Mouse (Mus musculus) embryonic facial prominence, embryonic 15.5 days (tissue): ENCODE results near the gene Apc2. TPM values are rescaled to one million over a fixed set of nuclear protein-coding genes. Genes with fewer than 3 reads are reported as not detected.

Experiments used
- ATAC-seq: fragments of 200-750 bp; cut with Nextera tagmentation; 2 replicates; pipeline ENCODE4 v1.8.0; 2017; ENCODE audit warnings: low read depth, moderate TSS enrichment; ENCODE audit not compliant: insufficient number of reproducible peaks, low FRiP score, low TSS enrichment
- H3K27ac ChIP-seq: fragments of 300-500 bp; sonication (generic); replicated peaks from 2 replicates; pipeline ENCODE4 v1.5.1; 2015; ENCODE audit warnings: mild to moderate bottlenecking, inconsistent platforms
- H3K27me3 ChIP-seq: fragments of 300-500 bp; sonication (generic); 2 replicates; pipeline ENCODE4 v1.6.1; 2015; ENCODE audit warnings: inconsistent platforms
- H3K36me3 ChIP-seq: fragments of 300-500 bp; sonication (generic); 2 replicates; pipeline ENCODE4 v1.6.1; 2015; ENCODE audit warnings: mild to moderate bottlenecking, inconsistent platforms
- H3K4me1 ChIP-seq: fragments of 300-500 bp; sonication (generic); 2 replicates; pipeline ENCODE4 v1.6.1; 2015; ENCODE audit warnings: inconsistent platforms
- H3K4me2 ChIP-seq: fragments of 300-500 bp; sonication (generic); replicated peaks from 2 replicates; pipeline ENCODE4 v1.6.1; 2015; ENCODE audit warnings: mild to moderate bottlenecking, inconsistent platforms
- H3K4me3 ChIP-seq: fragments of 300-500 bp; sonication (generic); replicated peaks from 2 replicates; pipeline ENCODE4 v1.5.1; 2015; ENCODE audit warnings: mild to moderate bottlenecking, inconsistent platforms
- H3K9ac ChIP-seq: fragments of 300-500 bp; sonication (generic); 2 replicates; pipeline ENCODE4 v1.6.1; 2015; ENCODE audit warnings: inconsistent platforms
- H3K9me3 ChIP-seq: fragments of 300-500 bp; sonication (generic); replicated peaks from 2 replicates; pipeline ENCODE4 v1.6.1; 2016; ENCODE audit warnings: inconsistent platforms
- WGBS: fragments of 180-500 bp; shearing (Covaris S2); methylation state at CpG from one replicate; pipeline ENCODE4 v1.1.7; 2015; 5-methylcytosine and 5-hydroxymethylcytosine counted together
- polyA plus RNA-seq: library from polyadenylated mRNA; unstranded; fragments of >200 nt; fragmentation: Nextera tagmentation; extraction: Ambion mirVana; gene quantifications from 2 replicates; pipeline ENCODE4 v1.2.1, GENCODE M21; 2015

Apc2 gene
- polyA plus RNA-seq, 1 experiment from 2014 or later, result 5.4 TPM

DNA sequence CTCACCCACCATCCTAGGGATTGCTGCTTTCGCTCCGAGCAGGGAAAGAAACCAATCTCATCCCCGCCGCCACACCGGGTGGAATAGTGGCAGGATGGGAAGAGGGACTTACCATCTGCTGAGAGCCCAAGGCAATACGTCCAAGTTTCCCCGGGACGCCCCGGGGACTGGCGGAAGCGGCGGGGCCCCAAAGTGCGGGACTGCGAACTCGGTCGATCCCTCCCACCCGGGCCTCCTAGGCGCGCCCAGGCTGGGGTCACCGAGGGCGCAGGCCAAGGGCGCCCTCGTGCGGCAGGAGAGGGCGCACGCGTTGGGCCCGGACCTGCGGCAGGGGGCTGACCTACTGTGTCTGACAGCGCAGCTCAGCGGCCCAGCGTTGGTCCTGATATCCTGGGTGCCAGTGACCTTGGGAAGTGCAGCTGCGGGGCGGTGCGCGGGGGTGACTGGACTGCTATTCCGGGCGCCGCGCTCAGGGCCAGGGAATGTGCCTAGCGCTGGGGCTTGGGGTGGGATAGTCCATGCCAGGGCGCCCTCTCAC lies 52.5 kb downstream of the Apc2 start, which contains the start of gene Adamtsl5:
Gene Adamtsl5, minus strand, starts transcription at position 169 of the 538 bp plus-strand sequence.
- Histone ChIP-seq H3K9me3 (no peaks in the 10 kb centered on the region), H3K4me3 (peak within 1 kb of the TSS; percentile 39), H3K36me3 (no peaks in the 10 kb centered on the region), H3K9ac (peak within 1 kb of the TSS; percentile 28; the same call in 1 of the 2 replicates), H3K27ac (no peak within 1 kb of the TSS), H3K4me1 (peaks cover 50% of the 10 kb centered on the region), H3K27me3 (peaks cover 91% of the 10 kb centered on the region), H3K4me2 (peak within 1 kb of the TSS; percentile 61)
- peak; percentile 47; the same call in 1 of the 2 replicates for ATAC-seq
- 3% methylated on average over 40 of the region's 42 CpGs for WGBS

DNA sequence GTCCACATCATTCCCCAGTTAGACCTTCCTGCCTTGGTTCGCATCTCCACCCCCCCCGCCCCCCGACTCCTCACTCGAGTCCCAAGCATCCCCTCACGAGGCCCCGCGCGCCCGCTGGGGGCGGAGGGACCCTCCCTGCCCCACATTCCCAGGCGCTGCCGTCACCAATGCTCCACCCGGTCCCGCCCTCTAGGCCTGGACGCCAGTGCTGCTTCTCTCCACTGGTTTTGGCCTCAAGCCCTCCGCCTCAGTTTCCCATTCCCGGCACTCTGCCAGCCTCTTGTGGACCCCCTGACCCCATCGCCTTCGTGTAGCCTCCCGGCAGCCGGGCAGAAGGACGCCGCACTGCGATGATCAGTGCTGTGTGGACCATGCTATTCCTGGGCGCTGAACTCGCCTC lies 53.2 kb downstream of the Apc2 start:
- H3K4me2 ChIP-seq, result peak overlapping the region; percentile 61
- H3K9ac ChIP-seq, result 0 out of 2 replicates have a peak overlapping the region, but pooled peaks have one; percentile 28
- 0 out of 2 replicates have a peak, but pooled peaks have one; percentile 11 for ATAC-seq
- WGBS, result 15% methylated on average over 26 of the region's 26 CpGs
- no peak overlapping the region for H3K27ac ChIP-seq
- H3K27me3 ChIP-seq, result peaks cover 87% of the 10 kb centered on the region
- peak overlapping the region; percentile 39 for H3K4me3 ChIP-seq
- H3K9me3 ChIP-seq, result no peaks in the 10 kb centered on the region
- H3K4me1 ChIP-seq, result peaks cover 43% of the 10 kb centered on the region
- H3K36me3 ChIP-seq, result no peaks in the 10 kb centered on the region

DNA sequence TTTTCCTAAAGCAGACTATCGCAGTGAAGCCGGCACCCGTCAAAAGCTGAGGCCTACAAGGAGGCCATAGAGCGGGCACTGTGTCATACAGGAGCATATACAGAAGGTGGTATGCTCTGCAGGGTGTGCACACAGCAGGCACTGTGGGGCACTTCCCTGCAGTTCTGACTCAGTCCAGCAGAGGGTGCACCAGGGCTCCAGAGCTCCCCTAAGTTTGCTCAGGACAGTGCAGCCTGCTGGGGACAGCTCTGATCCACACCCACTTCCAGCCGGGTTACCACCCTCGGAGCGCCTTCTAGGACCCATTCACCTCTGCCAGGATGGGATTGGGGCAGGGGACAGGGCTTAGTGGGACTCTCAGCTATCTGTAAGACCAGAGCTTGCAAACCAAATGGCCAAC lies 54.5 kb downstream of the Apc2 start:
- no peaks in the 10 kb centered on the region for H3K9me3 ChIP-seq
- no peak overlapping the region for H3K9ac ChIP-seq
- 4% methylated on average over 7 of the region's 7 CpGs for WGBS
- peaks cover 86% of the 10 kb centered on the region for H3K27me3 ChIP-seq
- H3K4me3 ChIP-seq, result no peak overlapping the region
- H3K4me2 ChIP-seq, result no peak overlapping the region
- ATAC-seq, result peak; percentile 72; the same call in 1 of the 2 replicates
- H3K36me3 ChIP-seq, result no peaks in the 10 kb centered on the region
- no peak overlapping the region for H3K27ac ChIP-seq
- H3K4me1 ChIP-seq, result peaks cover 31% of the 10 kb centered on the region

DNA sequence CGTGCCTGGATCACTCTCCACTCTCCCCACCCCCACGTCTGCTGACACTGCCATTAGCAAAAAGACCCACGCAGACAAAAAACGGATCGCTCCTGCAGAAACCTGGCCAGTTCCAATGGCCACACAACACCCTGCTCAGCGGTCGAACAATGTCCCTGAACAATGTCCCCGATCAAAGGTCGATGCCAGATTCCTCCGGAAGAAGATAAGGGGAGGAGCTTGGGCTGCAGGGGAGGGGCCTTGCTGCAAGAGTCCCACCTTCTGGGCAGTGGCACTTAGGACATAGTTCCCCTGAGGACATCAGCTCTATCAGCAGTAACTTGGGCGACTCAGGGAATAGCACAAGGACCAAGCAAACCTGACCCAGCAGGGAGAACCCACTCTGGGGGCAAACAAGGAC lies 56.1 kb downstream of the Apc2 start:
- Histone ChIP-seq H3K27me3 (peaks cover 90% of the 10 kb centered on the region), H3K4me1 (peaks cover 44% of the 10 kb centered on the region), H3K36me3 (no peaks in the 10 kb centered on the region), H3K9ac (no peak overlapping the region), H3K9me3 (no peaks in the 10 kb centered on the region), H3K4me2 (no peak overlapping the region), H3K27ac (no peak overlapping the region), H3K4me3 (no peak overlapping the region)
- WGBS, result 26% methylated on average over 11 of the region's 11 CpGs
- ATAC-seq, result no peak

DNA sequence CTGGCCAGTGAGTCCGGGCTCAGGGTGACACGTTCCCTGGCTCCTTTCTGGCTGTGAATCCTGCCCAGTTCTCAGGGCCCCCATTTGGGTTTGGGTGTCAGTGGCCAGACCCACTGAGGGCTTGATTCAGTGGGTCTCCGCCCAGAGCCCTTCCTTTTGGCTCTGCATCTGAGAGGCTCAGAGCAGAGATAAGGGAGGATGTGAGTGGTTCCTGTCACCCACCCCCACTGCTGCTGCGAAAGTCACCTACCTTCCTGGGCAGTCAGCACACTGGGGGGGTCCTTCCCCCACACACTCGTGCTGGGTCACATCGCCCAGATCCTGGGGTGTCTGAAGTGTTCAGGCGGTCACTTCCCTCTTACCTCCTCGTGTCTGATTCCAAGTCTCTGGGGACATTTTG lies 57.0 kb downstream of the Apc2 start:
- no peak overlapping the region for H3K4me2 ChIP-seq
- peaks cover 45% of the 10 kb centered on the region for H3K4me1 ChIP-seq
- no peak for ATAC-seq
- no peak overlapping the region for H3K27ac ChIP-seq
- 59% methylated on average over 8 of the region's 8 CpGs for WGBS
- no peak overlapping the region for H3K4me3 ChIP-seq
- no peaks in the 10 kb centered on the region for H3K36me3 ChIP-seq
- no peaks in the 10 kb centered on the region for H3K9me3 ChIP-seq
- peaks cover 90% of the 10 kb centered on the region for H3K27me3 ChIP-seq
- no peak overlapping the region for H3K9ac ChIP-seq

DNA sequence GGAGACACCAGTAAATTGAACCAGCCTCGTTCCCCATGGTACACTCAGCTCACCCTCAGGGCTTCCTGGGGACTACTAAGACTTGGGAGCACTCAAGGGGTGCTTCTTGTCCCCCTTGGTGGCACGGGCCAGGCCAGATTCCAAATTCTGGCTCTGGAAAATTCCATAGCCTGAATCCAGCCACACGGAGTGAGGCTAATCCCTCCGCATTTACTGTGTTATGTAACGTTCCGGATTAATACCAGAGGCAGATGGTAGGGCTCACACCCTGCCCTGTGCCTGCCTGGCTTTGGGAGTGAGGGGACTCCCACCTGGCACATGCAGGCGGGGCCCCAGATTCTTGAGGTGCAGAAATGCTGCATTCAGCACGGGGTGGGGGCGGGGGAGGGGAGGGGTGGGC lies 59.7 kb downstream of the Apc2 start:
- H3K4me3 ChIP-seq, result no peak overlapping the region
- WGBS, result 8% methylated on average over 9 of the region's 9 CpGs

DNA sequence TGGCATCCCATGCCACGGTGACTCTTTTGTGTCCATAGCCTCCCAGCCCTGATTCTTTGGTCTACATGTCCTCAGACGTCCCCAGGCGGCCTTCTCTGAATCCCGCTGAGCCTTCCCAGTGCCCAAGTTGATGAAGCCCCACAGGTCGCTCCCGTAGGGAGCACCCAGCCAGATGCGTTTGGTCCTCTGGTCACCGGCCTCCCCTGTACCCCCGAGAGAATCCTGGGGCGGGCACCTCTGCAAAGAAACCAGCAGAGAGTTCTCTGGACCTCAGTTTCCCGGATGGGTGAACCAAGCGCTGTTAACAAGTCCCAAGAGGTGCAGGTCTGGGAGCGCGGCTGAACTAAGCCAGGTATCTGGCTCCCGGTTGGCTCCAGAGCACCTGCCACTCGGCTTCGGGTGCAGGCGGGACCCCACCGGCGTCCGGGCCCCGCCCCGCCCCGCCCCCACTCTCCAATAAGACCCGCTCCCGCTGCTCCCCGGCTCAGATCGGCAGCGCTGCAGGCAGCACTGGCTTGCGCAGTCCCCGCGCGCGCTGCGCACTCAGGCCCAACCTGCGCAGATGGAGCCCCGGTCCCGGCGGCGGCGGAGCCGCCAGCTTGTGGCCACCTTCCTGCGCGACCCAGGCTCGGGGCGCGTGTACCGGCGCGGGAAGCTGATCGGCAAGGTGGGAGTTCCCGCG lies 60.4 kb downstream of the Apc2 start, which contains the start of gene Plk5:
Gene Plk5, plus strand, starts transcription at position 459 of the 682 bp plus-strand sequence.
- 1% methylated on average over 53 of the region's 53 CpGs for WGBS
- Histone ChIP-seq H3K27me3 (peaks cover 87% of the 10 kb centered on the region), H3K9me3 (no peaks in the 10 kb centered on the region), H3K27ac (no peak within 1 kb of the TSS), H3K4me3 (peak within 1 kb of the TSS; percentile 42), H3K36me3 (no peaks in the 10 kb centered on the region), H3K9ac (no peak within 1 kb of the TSS), H3K4me1 (peaks cover 31% of the 10 kb centered on the region), H3K4me2 (peak within 1 kb of the TSS; percentile 71)
- ATAC-seq, result no peak

More for the DNA sequence above, 59.7 kb downstream of the Apc2 start:
- H3K9me3 ChIP-seq, result no peaks in the 10 kb centered on the region
- no peak overlapping the region for H3K4me2 ChIP-seq
- H3K27me3 ChIP-seq, result peaks cover 89% of the 10 kb centered on the region
- no peaks in the 10 kb centered on the region for H3K36me3 ChIP-seq
- H3K27ac ChIP-seq, result no peak overlapping the region
- H3K9ac ChIP-seq, result no peak overlapping the region
- peaks cover 33% of the 10 kb centered on the region for H3K4me1 ChIP-seq
- ATAC-seq, result no peak

DNA sequence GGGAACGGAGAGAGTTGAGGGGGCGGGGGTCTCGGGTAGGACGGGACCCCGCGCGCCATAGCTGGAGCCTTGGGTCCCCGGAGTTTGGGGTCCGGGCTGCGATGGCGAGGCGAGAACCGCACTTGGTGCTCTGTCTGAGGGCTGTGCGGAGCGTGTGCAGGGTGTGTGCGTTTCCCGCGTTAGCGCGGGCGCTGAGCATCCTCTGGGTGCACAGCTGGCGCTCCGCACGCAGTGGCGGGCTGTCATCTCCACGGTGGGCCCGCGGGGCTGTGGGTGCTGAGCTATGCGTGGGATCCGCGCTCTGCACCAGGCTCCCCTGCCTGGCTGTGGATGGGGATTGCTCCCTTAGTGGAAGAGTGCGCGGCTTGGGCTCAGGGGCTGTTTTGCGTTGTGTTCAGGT lies 61.0 kb downstream of the Apc2 start:
- Histone ChIP-seq H3K4me1 (peaks cover 31% of the 10 kb centered on the region), H3K27me3 (peaks cover 83% of the 10 kb centered on the region), H3K9ac (no peak overlapping the region), H3K4me3 (peak overlapping the region; percentile 42), H3K27ac (no peak overlapping the region), H3K4me2 (peak overlapping the region; percentile 71), H3K9me3 (no peaks in the 10 kb centered on the region), H3K36me3 (no peaks in the 10 kb centered on the region)
- ATAC-seq, result no peak
- 2% methylated on average over 32 of the region's 34 CpGs for WGBS

DNA sequence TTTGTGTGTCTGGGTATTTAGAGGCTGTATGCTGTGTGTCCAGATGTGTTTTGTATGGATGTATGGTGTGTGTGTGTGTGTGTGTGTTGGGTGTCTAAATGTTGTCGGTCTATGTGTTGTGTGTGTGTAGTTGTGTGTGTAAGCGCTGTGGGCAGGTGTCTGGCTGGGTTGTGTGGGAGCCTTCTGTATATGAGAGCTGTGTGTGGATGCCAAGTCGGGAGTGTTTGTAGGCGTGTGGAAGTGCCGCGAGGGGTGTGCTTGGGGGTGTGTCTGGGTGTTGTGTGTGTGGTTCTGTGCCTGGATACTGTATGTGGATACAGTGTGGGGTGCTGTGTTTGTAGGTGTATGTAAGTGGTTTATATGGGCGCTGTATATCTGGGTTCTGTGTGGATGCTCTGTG lies 61.6 kb downstream of the Apc2 start:
- Histone ChIP-seq H3K27me3 (peaks cover 77% of the 10 kb centered on the region), H3K9ac (no peak overlapping the region), H3K4me3 (0 out of 2 replicates have a peak overlapping the region, but pooled peaks have one; percentile 42), H3K27ac (no peak overlapping the region), H3K4me1 (peaks cover 31% of the 10 kb centered on the region), H3K4me2 (peak overlapping the region; percentile 51), H3K36me3 (no peaks in the 10 kb centered on the region), H3K9me3 (no peaks in the 10 kb centered on the region)
- no peak for ATAC-seq
- 33% methylated on average over 7 of the region's 7 CpGs for WGBS

DNA sequence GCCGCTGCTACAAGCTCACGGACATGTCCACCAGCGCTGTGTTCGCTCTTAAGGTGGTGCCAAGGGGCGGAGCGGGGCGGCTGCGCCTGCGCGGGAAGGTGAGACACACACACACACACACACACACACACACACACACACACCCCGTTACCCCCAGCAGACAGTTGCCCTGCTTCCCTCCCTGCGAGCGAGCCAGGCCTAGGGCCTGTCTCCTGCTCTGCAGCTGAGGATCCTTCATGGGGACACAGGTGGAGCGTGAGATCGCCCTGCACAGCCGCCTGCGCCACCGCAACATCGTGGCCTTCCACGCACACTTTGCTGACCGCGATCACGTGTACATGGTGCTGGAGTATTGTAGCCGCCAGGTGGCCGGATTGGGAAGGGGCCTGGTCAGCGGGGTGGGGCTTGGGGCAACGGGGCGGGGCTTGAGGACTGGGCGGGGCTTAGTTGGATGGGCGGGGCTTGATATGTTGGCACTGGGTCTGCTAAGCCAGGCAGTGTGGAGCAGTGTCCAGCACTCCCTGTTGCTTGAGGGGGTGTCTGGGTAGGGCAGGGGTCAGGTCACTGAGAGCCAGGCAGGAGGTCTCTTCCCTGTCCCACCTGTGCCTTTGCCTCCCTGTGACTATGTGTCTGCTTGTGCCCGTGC lies 62.3 kb downstream of the Apc2 start:
- peak; percentile 27; the same call in 1 of the 2 replicates for ATAC-seq
- peaks cover 69% of the 10 kb centered on the region for H3K27me3 ChIP-seq
- no peak overlapping the region for H3K9ac ChIP-seq
- H3K4me3 ChIP-seq, result peak overlapping the region; percentile 19
- 7% methylated on average over 31 of the region's 31 CpGs for WGBS
- no peaks in the 10 kb centered on the region for H3K9me3 ChIP-seq
- H3K4me2 ChIP-seq, result peak overlapping the region; percentile 51
- H3K36me3 ChIP-seq, result no peaks in the 10 kb centered on the region
- peaks cover 31% of the 10 kb centered on the region for H3K4me1 ChIP-seq
- H3K27ac ChIP-seq, result no peak overlapping the region

DNA sequence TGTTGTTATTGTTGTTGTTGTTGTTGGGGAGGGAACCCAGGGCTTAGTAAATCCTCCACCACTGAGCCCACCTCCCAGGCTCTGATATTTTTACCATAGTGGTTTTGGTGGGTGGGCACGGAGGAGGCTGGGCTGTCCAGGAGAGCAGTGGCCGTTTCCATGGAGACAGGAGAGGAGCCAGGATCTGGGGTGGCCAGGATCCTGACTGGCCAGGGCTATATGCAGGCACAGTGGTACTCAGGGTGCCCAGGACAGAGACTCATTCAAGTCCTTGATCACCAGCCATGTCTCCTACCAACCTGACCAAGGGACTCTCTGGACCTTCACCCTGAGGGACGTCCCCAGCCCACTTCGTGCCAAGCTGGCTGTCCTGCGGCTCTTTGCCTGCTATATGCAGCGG lies 68.0 kb downstream of the Apc2 start:
- ATAC-seq, result no peak
- Histone ChIP-seq H3K27ac (no peak overlapping the region), H3K9me3 (no peaks in the 10 kb centered on the region), H3K9ac (no peak overlapping the region), H3K4me2 (no peak overlapping the region), H3K4me3 (no peak overlapping the region), H3K27me3 (peaks cover 32% of the 10 kb centered on the region), H3K36me3 (no peaks in the 10 kb centered on the region), H3K4me1 (no peaks in the 10 kb centered on the region)
- WGBS, result 45% methylated on average over 6 of the region's 6 CpGs
